Mouse (Mus musculus): ENCODE results near the gene Itsn2. TPM values are rescaled to one million over a fixed set of nuclear protein-coding genes. Genes with fewer than 3 reads are reported as not detected.
A peak's percentile ranks its signal among the peaks of the same experiment; 100 is the strongest.
"Not testable (repeated sequence)": the region's sequence is repeated elsewhere in the genome, so short reads cannot be mapped to it uniquely, and the experiment has no call there.

Itsn2 gene
- total RNA-seq, 2 experiments from 2014 or later = 58.3 to 65.3 TPM

DNA sequence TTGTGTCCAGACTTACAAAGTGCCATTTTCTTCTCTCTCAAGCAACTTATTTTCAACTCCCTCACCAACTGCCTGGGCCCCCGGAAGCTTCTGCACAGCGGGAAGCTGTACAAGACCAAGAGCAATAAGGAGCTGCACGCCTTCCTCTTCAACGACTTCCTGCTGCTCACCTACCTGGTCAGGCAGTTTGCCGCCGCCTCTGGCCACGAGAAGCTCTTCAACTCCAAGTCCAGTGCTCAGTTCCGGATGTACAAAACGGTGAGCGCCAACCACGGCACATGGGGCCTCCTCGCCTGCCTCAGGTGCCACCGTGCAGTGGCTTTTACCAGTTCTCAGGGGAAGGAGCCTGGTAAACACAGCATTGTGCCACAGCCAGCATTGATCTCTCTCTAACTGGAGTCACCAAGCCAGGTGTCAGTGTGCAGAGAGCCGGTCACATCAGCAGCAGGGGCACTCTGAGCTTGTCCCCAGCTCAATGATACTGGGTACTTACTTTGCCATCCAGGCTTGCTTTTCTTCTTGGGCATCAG lies 115.1 kb downstream of the Itsn2 start:
- no peak for DNase-seq (ENCODE audit: low spot score in 2 of 2)

DNA sequence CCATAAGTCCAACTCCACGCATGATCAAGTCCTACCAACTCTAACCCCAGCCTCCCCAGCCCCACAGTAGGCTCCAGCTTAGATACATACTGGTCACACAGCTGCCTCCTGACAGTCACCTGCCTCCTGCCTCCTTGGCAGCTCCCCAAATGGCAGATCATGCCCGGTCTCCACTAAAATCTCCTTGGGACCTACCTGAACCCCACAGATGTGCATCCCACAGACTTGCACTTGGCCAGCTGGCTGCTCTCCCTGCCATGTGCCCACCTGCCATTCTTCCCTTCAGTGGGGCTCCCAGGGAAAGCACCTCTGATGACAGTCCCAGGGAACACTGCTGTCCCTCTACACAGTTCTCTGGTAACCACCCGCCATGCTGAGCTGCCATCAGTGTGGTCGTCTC lies 115.9 kb downstream of the Itsn2 start:
- DNase-seq (ENCODE audit: low spot score in 2 of 2) = no peak

DNA sequence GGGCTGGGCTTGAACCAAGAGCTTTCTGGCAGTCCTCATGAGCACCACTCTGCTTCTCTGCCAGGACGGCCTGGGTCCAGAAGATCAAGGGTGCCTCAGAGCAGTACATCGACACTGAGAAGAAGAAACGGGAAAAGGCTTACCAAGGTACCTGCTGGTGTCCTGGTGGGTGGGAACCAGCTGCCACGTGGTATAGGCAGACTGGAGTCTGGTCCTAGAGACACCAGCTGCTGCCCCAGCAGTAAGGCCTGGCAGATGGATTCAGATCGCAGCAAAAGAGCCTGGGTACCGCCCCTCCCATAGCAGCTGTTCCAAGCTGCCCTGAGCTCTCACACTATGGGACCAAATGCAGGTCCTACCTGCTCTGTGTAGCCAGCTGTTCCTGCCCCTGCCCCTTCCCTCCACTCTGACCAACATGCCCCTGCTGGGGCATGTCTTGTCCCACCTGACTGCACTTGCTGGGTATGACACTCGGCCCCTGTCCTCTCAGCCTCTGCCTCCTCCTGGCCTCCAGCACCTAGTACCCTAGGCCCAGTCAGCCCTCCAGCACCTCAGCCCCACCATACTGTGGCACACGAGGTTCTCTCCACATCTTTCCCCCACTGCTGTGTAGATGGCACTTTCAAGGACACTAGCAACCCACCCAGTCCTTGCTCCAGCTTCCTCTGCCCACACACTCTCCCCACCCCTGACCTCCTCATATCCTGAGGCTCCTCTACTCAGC lies 116.6 kb downstream of the Itsn2 start:
- no peak for DNase-seq (ENCODE audit: low spot score in 2 of 2)

DNA sequence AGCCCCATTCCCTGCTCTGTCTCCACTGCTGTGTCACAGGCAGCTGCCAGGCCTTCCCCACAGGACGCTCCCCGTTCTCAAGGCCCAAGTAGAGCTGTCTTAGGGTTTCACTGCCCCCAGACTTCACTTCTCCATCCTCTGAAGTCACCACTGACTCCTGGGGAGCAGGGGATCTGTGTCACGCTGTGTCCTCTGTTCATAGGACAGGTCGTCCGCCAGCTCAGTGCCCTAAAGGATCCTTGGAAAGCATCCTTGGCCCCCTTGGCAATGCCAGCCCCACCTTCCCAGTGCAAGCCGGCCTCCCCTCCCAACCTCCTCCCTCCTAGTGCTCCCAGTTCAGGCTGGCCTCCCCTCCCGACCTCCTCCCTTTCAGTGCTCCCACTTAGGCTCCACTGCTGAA lies 117.5 kb downstream of the Itsn2 start:
- DNase-seq (ENCODE audit: low spot score in 2 of 2) = no peak

DNA sequence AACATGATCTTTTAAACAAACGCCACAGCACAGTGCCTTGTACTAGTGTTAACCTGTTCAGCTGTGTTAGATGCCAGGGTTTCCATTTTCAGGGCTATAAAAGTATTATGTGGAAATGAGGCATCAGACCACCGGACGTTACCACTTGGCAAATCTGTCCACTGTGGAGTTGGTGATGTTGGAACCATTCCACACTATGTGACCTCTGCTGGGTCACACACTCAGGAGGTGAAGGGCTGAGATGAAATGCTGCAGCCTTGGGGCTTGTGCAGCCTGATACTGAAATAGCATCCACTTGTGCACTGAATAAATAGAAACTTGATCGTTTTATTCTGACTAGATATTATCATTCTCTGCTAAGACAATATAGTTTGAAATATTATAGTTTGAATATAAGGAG lies 120.9 kb downstream of the Itsn2 start:
- DNase-seq (ENCODE audit: low spot score in 2 of 2) = no peak

DNA sequence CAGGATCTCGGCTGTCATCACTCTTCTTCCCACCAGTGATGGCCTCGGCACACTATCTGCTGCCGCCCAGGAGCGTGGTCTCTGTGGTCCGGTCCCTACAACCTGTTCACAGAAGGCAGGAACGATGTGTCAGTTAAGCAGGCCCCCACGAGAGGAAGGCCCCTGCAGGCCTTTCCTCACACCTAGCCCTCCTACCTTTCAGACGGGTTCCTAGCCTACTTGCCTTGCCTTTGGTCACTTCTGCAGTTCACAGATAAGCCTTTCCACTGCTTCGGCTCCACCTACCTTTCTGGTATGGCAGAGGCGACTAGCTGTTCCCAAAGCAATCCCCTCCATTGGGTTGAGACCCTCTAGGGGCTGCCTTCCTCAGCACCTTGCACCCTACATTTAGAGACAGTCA lies 123.2 kb downstream of the Itsn2 start:
- no peak for DNase-seq (ENCODE audit: low spot score in 2 of 2)

DNA sequence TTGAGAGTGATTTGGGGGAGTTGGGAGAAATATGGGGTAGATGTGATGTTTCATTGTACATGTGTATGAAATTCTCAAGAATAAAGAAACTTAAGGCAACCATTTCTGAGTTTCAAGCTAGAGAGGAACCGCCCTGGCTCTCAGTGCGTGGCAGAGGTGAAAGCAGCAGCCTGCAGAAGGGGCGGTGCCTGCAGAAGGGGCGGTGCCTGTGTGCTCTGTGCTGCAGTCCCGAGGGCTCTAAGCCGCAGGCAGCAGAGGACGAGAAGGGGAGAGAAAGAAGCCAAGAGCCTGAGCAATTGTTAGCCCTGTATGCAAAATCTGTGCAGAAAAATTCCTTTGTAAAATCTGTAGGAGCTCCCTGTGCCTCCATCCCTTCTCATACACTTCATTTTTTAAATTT lies 125.0 kb downstream of the Itsn2 start:
- DNase-seq (ENCODE audit: low spot score in 2 of 2) = no peak

DNA sequence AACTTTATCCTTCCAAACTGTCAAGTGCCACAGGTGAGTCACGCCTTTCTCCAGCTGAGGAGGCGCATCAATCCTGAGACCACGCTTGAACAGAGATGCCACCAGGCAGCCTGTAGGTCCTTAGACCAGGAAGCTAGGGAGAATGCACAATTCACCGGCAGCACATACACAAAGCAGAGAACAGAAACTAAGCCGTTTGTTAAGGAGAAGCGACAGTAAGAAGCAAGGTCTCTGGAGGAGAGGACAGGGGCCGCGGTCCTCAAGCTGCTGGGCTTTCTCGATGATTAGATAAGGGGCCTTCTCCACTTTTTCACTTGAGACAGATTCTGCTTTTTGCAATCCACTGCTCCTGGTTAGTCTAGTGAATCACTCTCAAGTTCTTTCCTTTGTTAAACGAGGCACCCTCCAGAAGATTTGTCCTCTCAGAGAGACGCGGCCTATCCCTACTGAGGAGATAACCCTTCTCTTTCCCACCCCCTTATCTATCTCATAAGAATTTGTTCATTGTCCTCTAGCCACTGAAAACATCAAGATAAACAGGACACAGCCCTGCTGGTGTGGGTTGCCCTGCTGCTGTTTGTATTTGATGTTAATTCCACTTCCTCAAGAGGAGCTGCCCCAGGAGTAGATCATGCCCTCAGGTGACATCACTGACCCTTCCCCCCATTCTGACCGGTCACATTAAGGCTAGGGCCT lies 126.8 kb downstream of the Itsn2 start:
- DNase-seq (ENCODE audit: low spot score in 2 of 2) = no peak

DNA sequence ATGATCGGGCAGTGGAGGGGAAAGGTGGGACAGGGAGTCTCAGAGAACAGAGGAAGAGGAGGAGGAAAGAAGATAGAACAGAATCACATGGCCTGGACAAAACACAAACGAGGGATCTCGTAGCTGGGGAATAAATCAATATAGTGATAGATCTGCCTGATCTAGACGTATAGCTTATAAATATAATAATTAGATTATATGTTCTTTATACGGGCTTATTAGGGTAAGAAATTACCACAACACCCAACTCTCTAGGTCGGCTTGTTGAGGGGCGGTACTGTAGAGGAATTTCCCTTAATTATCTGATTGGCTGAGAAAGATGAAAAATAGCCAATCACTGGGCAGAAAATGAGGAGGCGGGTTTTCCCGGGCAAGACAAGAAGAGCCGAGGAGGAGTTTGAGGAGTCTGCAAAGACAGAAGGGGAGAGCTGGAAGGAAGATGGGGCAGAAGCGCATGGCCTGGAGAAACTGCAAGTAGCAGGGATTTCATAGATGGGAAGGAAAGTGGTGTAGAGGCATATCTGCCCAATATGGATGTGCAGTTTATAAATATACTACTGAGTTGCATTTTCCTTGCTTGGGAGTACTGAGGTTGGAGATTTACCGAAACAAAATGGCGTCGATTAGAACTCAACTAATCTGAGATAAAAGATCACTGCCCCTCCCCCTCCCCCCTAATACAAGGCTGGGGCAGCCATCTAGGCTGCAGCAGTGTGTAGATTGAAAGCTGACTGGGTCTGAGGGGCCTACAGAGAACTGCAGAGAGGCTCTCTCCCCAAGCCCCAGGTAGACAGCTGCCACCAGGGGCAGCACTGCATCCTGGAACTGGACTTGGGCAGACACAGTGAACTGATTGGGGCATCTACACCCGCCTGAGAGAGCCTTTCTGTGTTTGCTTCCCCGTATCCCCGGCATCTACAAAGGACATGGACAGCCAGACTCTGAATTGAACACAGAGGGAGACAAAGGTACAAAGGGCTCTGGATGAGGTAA lies 127.6 kb downstream of the Itsn2 start:
- no peak for DNase-seq (ENCODE audit: low spot score in 2 of 2)

DNA sequence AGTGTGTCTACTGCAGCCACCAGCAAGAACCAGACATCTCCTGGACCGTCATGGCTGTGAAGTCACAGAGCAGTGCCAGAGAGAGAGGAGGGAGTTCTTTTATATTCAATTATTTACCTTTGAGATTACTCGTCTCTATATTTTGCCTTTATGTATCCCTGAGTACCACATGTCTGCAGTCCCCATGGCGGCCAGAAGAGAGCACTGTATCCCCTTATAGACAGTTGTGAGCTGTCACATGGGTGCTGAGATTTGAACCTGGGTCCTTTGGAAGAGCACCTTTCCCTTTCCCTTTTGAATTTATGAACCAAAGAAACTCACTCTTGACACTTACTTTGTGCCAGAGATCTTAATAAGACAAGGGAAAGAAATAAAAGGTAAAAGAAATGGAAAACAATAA lies 136.7 kb downstream of the Itsn2 start:
- no peak for DNase-seq (ENCODE audit: low spot score in 2 of 2)

DNA sequence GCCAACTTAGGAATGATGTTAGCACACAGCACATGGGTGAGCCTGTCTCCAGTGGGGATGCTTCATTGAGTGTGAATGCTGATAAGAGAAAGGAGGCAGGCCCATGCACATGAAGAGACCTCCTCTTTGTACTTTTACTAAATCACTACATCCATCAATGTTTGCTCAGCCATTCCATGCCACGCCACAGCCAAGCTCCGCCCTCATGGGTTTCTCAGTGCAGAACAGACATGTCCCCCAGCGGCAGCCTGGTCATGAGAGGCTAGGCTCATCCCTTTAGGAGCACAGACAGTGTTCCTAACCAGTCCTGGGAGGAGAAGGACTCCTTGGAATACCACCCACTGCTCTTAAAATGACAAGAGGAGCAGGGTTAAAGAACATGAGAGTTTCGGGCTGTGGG lies 139.2 kb downstream of the Itsn2 start:
- DNase-seq (ENCODE audit: low spot score in 2 of 2) = no peak

DNA sequence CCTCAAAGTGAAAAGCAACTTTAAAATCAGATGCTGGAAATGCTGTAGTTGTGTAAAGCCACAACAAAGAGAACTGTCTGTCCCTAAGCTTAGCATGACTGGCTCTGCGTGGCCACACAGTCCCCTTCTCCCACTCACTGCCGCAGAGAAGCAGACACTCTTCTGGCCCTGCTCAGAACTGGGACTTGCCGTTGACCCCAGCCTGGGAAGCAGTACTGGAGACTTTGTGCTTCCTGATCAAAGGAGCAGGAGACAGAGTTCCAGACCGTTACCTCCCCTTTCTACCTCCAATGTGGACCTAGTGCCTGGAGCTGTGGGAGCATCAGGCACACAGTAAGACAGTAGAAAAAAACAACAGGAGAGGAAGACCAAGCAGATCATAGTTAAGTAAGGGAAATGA lies 139.9 kb downstream of the Itsn2 start:
- no peak for DNase-seq (ENCODE audit: low spot score in 2 of 2)

DNA sequence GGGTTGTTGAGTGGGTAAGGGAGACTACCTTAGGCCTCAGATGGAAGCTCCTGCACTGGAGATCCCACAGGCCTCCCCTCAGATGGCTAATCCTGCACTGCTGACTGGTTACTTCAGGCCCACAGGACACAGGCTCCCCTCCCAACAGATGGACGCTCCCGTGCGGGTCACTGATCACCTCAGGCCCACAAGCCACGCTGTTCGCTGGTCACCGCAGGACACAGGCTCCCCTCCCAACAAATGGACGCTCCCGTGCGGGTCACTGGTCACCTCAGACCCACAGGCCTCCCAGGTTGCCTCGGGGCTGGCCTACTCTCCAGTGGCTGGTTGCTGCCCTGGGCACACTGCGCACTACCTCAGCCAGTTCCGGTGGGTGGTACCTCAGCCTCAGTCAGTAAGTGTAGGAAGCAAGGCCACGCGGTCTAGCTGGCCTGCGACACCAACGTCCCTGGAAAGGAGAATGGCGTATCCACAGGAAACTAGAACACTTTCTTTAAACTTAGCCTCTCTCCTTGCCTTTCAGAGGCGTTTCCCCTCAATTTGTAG lies 145.7 kb downstream of the Itsn2 start, which contains the start of gene Fam228a:
Fam228a (minus strand) TSS at position 400 of the 546 bp plus-strand sequence.
- no peak for DNase-seq (ENCODE audit: low spot score in 2 of 2)

DNA sequence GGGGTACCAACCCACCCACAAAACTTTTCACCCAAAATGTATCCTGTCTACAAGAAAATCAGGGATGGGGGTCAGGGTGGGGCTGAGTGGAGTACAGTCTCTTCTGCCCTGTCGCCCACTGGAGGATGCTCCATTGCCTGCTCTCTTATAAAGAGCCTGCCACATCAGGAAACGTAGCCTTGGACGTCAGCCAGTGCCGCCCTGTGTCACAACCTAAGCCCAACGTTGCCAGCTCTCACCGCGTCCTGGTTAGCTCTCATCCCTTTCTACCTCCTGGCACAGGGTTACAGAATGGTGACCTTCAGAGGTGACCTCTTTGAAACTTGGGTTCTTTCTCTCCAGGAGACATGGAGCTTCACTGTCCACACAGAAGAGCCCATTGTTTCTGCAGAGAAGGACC lies 148.4 kb downstream of the Itsn2 start:
- no peak for DNase-seq (ENCODE audit: low spot score in 2 of 2)

DNA sequence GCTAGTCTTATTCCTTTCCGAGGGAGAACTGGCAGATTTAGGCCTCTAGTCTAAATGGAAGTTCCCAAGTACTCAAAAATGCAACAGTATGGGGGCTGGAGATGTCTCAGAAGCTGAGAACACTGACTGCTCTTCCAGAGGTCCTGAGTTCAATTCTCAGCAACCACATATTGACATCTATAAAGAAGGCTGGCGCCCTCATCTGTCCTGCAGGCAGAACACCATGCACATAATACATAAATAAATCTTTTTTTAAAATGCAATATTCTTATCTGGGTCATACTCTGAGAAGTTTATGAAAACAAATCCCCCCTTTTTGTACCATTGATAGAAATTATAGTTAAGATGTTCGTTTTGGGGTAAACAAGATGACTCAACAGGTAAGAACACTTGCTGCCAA lies 149.7 kb downstream of the Itsn2 start:
- no peak for DNase-seq (ENCODE audit: low spot score in 2 of 2)

DNA sequence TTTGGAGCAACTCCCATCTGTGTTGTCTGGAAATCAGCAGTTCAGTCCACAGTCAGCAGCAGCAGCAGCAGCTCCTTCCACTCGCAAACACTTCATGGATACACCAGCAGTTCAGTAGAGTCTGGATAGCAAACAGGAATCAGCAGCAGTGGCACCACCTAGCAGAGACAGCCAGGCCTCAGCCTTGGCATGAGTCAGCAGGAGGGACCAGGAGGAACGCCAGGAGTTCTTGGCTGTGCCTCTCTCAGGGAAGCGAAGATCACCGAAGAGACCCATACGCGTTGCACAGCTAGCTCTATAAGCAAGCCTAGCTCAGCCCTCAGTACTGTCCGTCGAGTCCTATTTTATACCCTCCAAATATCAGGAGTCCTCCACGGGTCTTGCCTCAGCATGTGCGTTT lies 152.0 kb downstream of the Itsn2 start:
- peak; percentile 14 to 30 for DNase-seq (ENCODE audit: low spot score in 2 of 2)

DNA sequence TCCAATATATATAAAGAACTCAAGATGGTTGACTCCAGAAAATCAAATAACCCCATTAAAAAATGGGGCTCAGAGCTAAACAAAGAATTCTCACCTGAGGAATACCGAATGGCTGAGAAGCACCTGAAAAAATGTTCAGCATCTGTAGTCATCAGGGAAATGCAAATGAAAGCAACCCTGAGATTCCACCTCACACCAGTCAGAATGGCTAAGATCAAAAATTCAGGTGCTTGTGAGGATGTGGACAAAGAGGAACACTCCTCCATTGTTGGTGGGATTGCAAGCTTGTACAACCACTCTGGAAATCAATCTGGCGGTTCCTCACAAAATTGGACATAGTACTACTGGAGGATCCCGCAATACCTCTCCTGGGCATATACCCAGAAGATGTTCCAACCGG lies 162.0 kb downstream of the Itsn2 start:
- not testable (repeated sequence) for DNase-seq (ENCODE audit: low spot score in 2 of 2)

DNA sequence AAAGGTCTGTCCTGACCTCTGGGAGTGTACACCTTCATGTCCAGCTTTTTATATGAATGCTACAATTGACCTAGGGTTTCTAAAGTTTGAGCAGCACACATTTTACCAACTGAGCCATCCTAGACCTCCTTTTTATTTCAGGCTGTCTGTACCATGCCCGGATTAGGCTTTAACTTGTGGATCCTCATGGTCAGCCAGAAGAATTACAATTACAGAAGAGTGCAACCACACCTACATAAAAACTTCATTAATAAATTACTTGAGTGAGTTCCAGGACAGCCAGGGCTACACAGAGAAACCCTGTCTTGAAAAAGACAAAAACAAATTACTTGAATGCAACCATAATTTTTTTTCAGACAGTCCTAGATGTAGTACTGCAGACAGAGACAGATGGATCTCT lies 164.6 kb downstream of the Itsn2 start:
- DNase-seq (ENCODE audit: low spot score in 2 of 2) = no peak

All from layer of hippocampus, postnatal 10 days (tissue).